Mouse (Mus musculus) ES-E14 (cell line): ENCODE measurements around the gene Metap1.

Experiments used
- HCFC1 ChIP-seq: IDR thresholded peaks from 2 replicates; pipeline ENCODE4 v1.6.1; 2012; ENCODE audit warnings: low read length, inconsistent platforms, borderline replicate concordance; ENCODE audit not compliant: insufficient read depth
- ZC3H11A ChIP-seq: IDR thresholded peaks from 2 replicates; pipeline ENCODE4 v1.6.1; 2012; ENCODE audit warnings: low read depth, mild to moderate bottlenecking, inconsistent platforms, low read length, borderline replicate concordance
- ZNF384 ChIP-seq: IDR thresholded peaks from 2 replicates; pipeline ENCODE4 v1.6.1; 2012; ENCODE audit warnings: low read depth, low read length, inconsistent platforms

GRCm38 (mm10) chr3:138525494-138525893 lies 36.2 kb upstream of the Metap1 start:
- TF ChIP-seq HCFC1, result no peak
- no peak for TF ChIP-seq ZNF384
- no peak for TF ChIP-seq ZC3H11A
